Mouse (Mus musculus) adrenal gland, postnatal 36 days (tissue): ENCODE data around the gene Dcakd. TPM values are rescaled to one million over a fixed set of nuclear protein-coding genes. Genes with fewer than 3 reads are reported as not detected.

ENCODE experiments used
- microRNA-seq: library from miRNA; unstranded; fragments of <30 nt; microRNA quantifications from one replicate; pipeline ENCODE4 v1.2.0, GENCODE M21; 2021
- total RNA-seq, 2 experiments: library from RNA; stranded (reverse); gene quantifications; 2 replicates each; pipeline ENCODE4 v1.2.3; 2021

The Dcakd gene
- total RNA-seq, 2 experiments from 2014 or later, result 65.4 to 66.8 TPM

Small RNA genes within 50 kb of the gene (microRNA-seq; reads per million reads assigned to microRNA genes)
- not detected for gene Mir6931

Other genes starting within 250 kb of the Dcakd start
- gene Gjc1, start 208.6 kb downstream of the Dcakd start, total RNA-seq, result 10 to 100 TPM; 13.6 to 21.6 TPM
- gene Higd1b, start 192.5 kb downstream of the Dcakd start, total RNA-seq, result 1 to 10 TPM; 1.7 to 2.6 TPM
- gene Eftud2, start 147.3 kb downstream of the Dcakd start, total RNA-seq, result 10 to 100 TPM; 79.9 to 87.2 TPM
- under 1 TPM; 0.30 to 0.76 TPM for gene Ccdc103, start 147.1 kb downstream of the Dcakd start, total RNA-seq
- gene Fam187a, start 143.2 kb downstream of the Dcakd start, total RNA-seq, result not detected
- under 1 TPM; 0.10 to 0.66 TPM for gene Gfap, start 127.4 kb downstream of the Dcakd start, total RNA-seq
- 1 to 10 TPM; 1.8 to 2.1 TPM for gene Kif18b, start 103.2 kb downstream of the Dcakd start, total RNA-seq
- gene C1ql1, start 81.6 kb downstream of the Dcakd start, total RNA-seq, result 10 to 100 TPM; 32.8 to 40.4 TPM
- gene Nmt1, start 143 bp downstream of the Dcakd start, total RNA-seq, result 100 to 1,000 TPM; 100 to 114 TPM
- 10 to 100 TPM; 10.1 to 11.1 TPM for gene Plcd3, start 73.3 kb upstream of the Dcakd start, total RNA-seq
- 100 to 1,000 TPM; 118 to 127 TPM for gene Acbd4, start 73.3 kb upstream of the Dcakd start, total RNA-seq
- 10 to 100 TPM; 68.8 to 72.2 TPM for gene Hexim1, start 87.9 kb upstream of the Dcakd start, total RNA-seq
- 1 to 10 TPM; 3.5 to 5.9 TPM for gene Hexim2, start 104.1 kb upstream of the Dcakd start, total RNA-seq
- gene Fmnl1, start 142.8 kb upstream of the Dcakd start, total RNA-seq, result 10 to 100 TPM; 16.4 to 17.3 TPM
- not detected for gene 1700023F06Rik, start 180.2 kb upstream of the Dcakd start, total RNA-seq
- not detected for gene Spata32, start 190.1 kb upstream of the Dcakd start, total RNA-seq
- 1 to 10 TPM; 4.7 to 7.7 TPM for gene Map3k14, start 239.1 kb upstream of the Dcakd start, total RNA-seq